Mouse (Mus musculus) intestine, embryonic 15.5 days (tissue): ENCODE data around the gene Tecr. TPM values are rescaled to one million over a fixed set of nuclear protein-coding genes. Genes with fewer than 3 reads are reported as not detected.
"Not testable (repeated sequence)": the region's sequence is repeated elsewhere in the genome, so short reads cannot be mapped to it uniquely, and the experiment has no call there.

Experiments
- ATAC-seq: fragments of 200-750 bp; cut with Nextera tagmentation; 2 replicates; pipeline ENCODE4 v1.8.0; 2017; ENCODE audit warnings: moderate TSS enrichment, moderate library complexity
- H3K27ac ChIP-seq: fragments of 300-500 bp; sonication (generic); 2 replicates; pipeline ENCODE4 v1.5.1; 2015; ENCODE audit warnings: mild to moderate bottlenecking, inconsistent platforms
- H3K27me3 ChIP-seq: fragments of 300-500 bp; sonication (generic); replicated peaks from 2 replicates; pipeline ENCODE4 v1.6.1; 2015; ENCODE audit warnings: inconsistent platforms
- H3K36me3 ChIP-seq: fragments of 300-500 bp; sonication (generic); 2 replicates; pipeline ENCODE4 v1.6.1; 2015; ENCODE audit warnings: inconsistent platforms
- H3K4me1 ChIP-seq: fragments of 300-500 bp; sonication (generic); replicated peaks from 2 replicates; pipeline ENCODE4 v1.6.1; 2015; ENCODE audit warnings: inconsistent platforms
- H3K4me2 ChIP-seq: fragments of 300-500 bp; sonication (generic); replicated peaks from 2 replicates; pipeline ENCODE4 v1.6.1; 2015; ENCODE audit warnings: mild to moderate bottlenecking, inconsistent platforms
- H3K4me3 ChIP-seq: fragments of 300-500 bp; sonication (generic); replicated peaks from 2 replicates; pipeline ENCODE4 v1.5.1; 2015; ENCODE audit warnings: inconsistent platforms
- H3K9ac ChIP-seq: fragments of 300-500 bp; sonication (generic); 2 replicates; pipeline ENCODE4 v1.6.1; 2015; ENCODE audit warnings: inconsistent platforms
- H3K9me3 ChIP-seq: fragments of 300-500 bp; sonication (generic); 2 replicates; pipeline ENCODE4 v1.6.1; 2016; ENCODE audit warnings: inconsistent platforms
- WGBS: fragments of 180-500 bp; shearing (Covaris S2); methylation state at CpG from one replicate; pipeline ENCODE4 v1.1.7; 2015; 5-methylcytosine and 5-hydroxymethylcytosine counted together
- polyA plus RNA-seq: library from polyadenylated mRNA; unstranded; fragments of >200 nt; fragmentation: Nextera tagmentation; extraction: Ambion mirVana; gene quantifications from 2 replicates; pipeline ENCODE4 v1.2.1, GENCODE M21; 2015

Gene Tecr
- polyA plus RNA-seq, 1 experiment from 2014 or later, result 610 TPM

GRCm38 (mm10) chr8:83576921-83577320, 30.9 kb downstream of the Tecr start:
- Histone ChIP-seq H3K27ac (0 out of 2 replicates have a peak overlapping the region, but pooled peaks have one; percentile 13), H3K27me3 (no peaks in the 10 kb centered on the region), H3K4me1 (peaks cover 35% of the 10 kb centered on the region), H3K4me3 (no peak overlapping the region), H3K4me2 (no peak overlapping the region), H3K9me3 (no peaks in the 10 kb centered on the region), H3K9ac (no peak overlapping the region), H3K36me3 (peaks cover 13% of the 10 kb centered on the region)
- 69% methylated on average over 4 of the region's 4 CpGs for WGBS
- ATAC-seq, result peak; percentile 2; the same call in 1 of the 2 replicates

GRCm38 (mm10) chr8:83576516-83576895, 31.3 kb downstream of the Tecr start:
- Histone ChIP-seq H3K27ac (0 out of 2 replicates have a peak overlapping the region, but pooled peaks have one; percentile 13), H3K9me3 (no peaks in the 10 kb centered on the region), H3K4me2 (0 out of 2 replicates have a peak overlapping the region, but pooled peaks have one; percentile 6), H3K4me1 (peaks cover 35% of the 10 kb centered on the region), H3K9ac (no peak overlapping the region), H3K27me3 (no peaks in the 10 kb centered on the region), H3K36me3 (peaks cover 17% of the 10 kb centered on the region), H3K4me3 (no peak overlapping the region)
- 34% methylated on average over 4 of the region's 4 CpGs for WGBS
- no peak for ATAC-seq

GRCm38 (mm10) chr8:83575561-83576515, 31.9 kb downstream of the Tecr start:
- 0 out of 2 replicates have a peak overlapping the region, but pooled peaks have one; percentile 6 for H3K4me2 ChIP-seq
- WGBS, result 58% methylated on average over 17 of the region's 17 CpGs
- H3K4me3 ChIP-seq, result no peak overlapping the region
- H3K27me3 ChIP-seq, result no peaks in the 10 kb centered on the region
- H3K9me3 ChIP-seq, result no peaks in the 10 kb centered on the region
- peaks cover 35% of the 10 kb centered on the region for H3K4me1 ChIP-seq
- ATAC-seq, result no peak
- 0 out of 2 replicates have a peak overlapping the region, but pooled peaks have one; percentile 32 for H3K9ac ChIP-seq
- H3K27ac ChIP-seq, result peak overlapping the region; percentile 32; the same call in 1 of the 2 replicates
- peaks cover 22% of the 10 kb centered on the region for H3K36me3 ChIP-seq

- no peak overlapping the region for H3K9ac ChIP-seq
- H3K27ac ChIP-seq, result no peak overlapping the region
- no peaks in the 10 kb centered on the region for H3K9me3 ChIP-seq
- peaks cover 35% of the 10 kb centered on the region for H3K4me1 ChIP-seq
- no peak overlapping the region for H3K4me2 ChIP-seq
- peaks cover 26% of the 10 kb centered on the region for H3K36me3 ChIP-seq
- H3K4me3 ChIP-seq, result no peak overlapping the region
- H3K27me3 ChIP-seq, result no peaks in the 10 kb centered on the region
- 81% methylated on average over 15 of the region's 15 CpGs for WGBS
- no peak for ATAC-seq
Observed at GRCm38 (mm10) chr8:83574631-83575315, 33.0 kb downstream of the Tecr start.

GRCm38 (mm10) chr8:83573140-83573875, 34.5 kb downstream of the Tecr start:
- Histone ChIP-seq H3K27me3 (no peaks in the 10 kb centered on the region), H3K9ac (no peak overlapping the region), H3K36me3 (peaks cover 26% of the 10 kb centered on the region), H3K4me2 (no peak overlapping the region), H3K4me3 (no peak overlapping the region), H3K9me3 (no peaks in the 10 kb centered on the region), H3K4me1 (peaks cover 24% of the 10 kb centered on the region), H3K27ac (no peak overlapping the region)
- 79% methylated on average over 18 of the region's 18 CpGs for WGBS
- ATAC-seq, result no peak

GRCm38 (mm10) chr8:83572246-83572812, 35.4 kb downstream of the Tecr start:
- no peak for ATAC-seq
- no peak overlapping the region for H3K9ac ChIP-seq
- peaks cover 26% of the 10 kb centered on the region for H3K4me1 ChIP-seq
- H3K27me3 ChIP-seq, result no peaks in the 10 kb centered on the region
- H3K4me2 ChIP-seq, result no peak overlapping the region
- 88% methylated on average over 5 of the region's 5 CpGs for WGBS
- H3K36me3 ChIP-seq, result peaks cover 26% of the 10 kb centered on the region
- no peak overlapping the region for H3K27ac ChIP-seq
- H3K4me3 ChIP-seq, result no peak overlapping the region
- H3K9me3 ChIP-seq, result no peaks in the 10 kb centered on the region

GRCm38 (mm10) chr8:83571791-83572190, 36.0 kb downstream of the Tecr start:
- Histone ChIP-seq H3K27me3 (no peaks in the 10 kb centered on the region), H3K4me1 (peaks cover 22% of the 10 kb centered on the region), H3K9ac (no peak overlapping the region), H3K9me3 (no peaks in the 10 kb centered on the region), H3K36me3 (peaks cover 26% of the 10 kb centered on the region), H3K4me3 (no peak overlapping the region), H3K27ac (no peak overlapping the region), H3K4me2 (no peak overlapping the region)
- no peak for ATAC-seq
- WGBS, result 95% methylated on average over 10 of the region's 10 CpGs

GRCm38 (mm10) chr8:83571001-83571340, 36.8 kb downstream of the Tecr start:
- Histone ChIP-seq H3K36me3 (peaks cover 26% of the 10 kb centered on the region), H3K4me1 (peaks cover 16% of the 10 kb centered on the region)

GRCm38 (mm10) chr8:83570272-83571000, 37.3 kb downstream of the Tecr start:
- ATAC-seq, result no peak
- H3K27ac ChIP-seq, result no peak overlapping the region
- no peaks in the 10 kb centered on the region for H3K9me3 ChIP-seq
- no peak overlapping the region for H3K4me3 ChIP-seq
- H3K4me2 ChIP-seq, result no peak overlapping the region
- 80% methylated on average over 14 of the region's 15 CpGs for WGBS
- no peak overlapping the region for H3K9ac ChIP-seq
- H3K4me1 ChIP-seq, result peaks cover 15% of the 10 kb centered on the region
- peaks cover 26% of the 10 kb centered on the region for H3K36me3 ChIP-seq
- H3K27me3 ChIP-seq, result no peaks in the 10 kb centered on the region

More at GRCm38 (mm10) chr8:83571001-83571340, 36.8 kb downstream of the Tecr start:
- not testable (repeated sequence) for H3K9me3 ChIP-seq, H3K9ac ChIP-seq, H3K27ac ChIP-seq, H3K27me3 ChIP-seq, H3K4me3 ChIP-seq, ATAC-seq, H3K4me2 ChIP-seq
- 92% methylated on average over 3 of the region's 7 CpGs for WGBS

- Histone ChIP-seq H3K9ac (no peak overlapping the region), H3K27me3 (no peaks in the 10 kb centered on the region), H3K4me2 (no peak overlapping the region), H3K9me3 (no peaks in the 10 kb centered on the region), H3K36me3 (peaks cover 26% of the 10 kb centered on the region), H3K27ac (no peak overlapping the region), H3K4me1 (peaks cover 15% of the 10 kb centered on the region), H3K4me3 (no peak overlapping the region)
- 75% methylated on average over 4 of the region's 4 CpGs for WGBS
- ATAC-seq, result no peak
Observed at GRCm38 (mm10) chr8:83569165-83569564, 38.6 kb downstream of the Tecr start.

- no peaks in the 10 kb centered on the region for H3K9me3 ChIP-seq
- ATAC-seq, result no peak
- H3K27me3 ChIP-seq, result no peaks in the 10 kb centered on the region
- no peak overlapping the region for H3K27ac ChIP-seq
- H3K36me3 ChIP-seq, result peaks cover 26% of the 10 kb centered on the region
- no peak overlapping the region for H3K9ac ChIP-seq
- no peak overlapping the region for H3K4me3 ChIP-seq
- H3K4me1 ChIP-seq, result peaks cover 15% of the 10 kb centered on the region
- H3K4me2 ChIP-seq, result no peak overlapping the region
- 79% methylated on average over 5 of the region's 5 CpGs for WGBS
Observed at GRCm38 (mm10) chr8:83568755-83569154, 39.0 kb downstream of the Tecr start.
